17 mouse cellular contexts compared by ENCODE assay signal in genomic region chr1:86343969-86344861, GRCm38 (mm10). TPM values are rescaled to one million over a fixed set of nuclear protein-coding genes. Genes with fewer than 3 reads are reported as not detected.
DNase-seq lines count a peak whose midpoint lies in the region; ATAC-seq and TF ChIP-seq lines count a peak whose summit lies in the region.
"Had no signal": no experiment of that assay in that cellular context is flagged by ENCODE, and none has a peak within 500 bp of the region (broad histone marks: within the 10 kb centered on the region; RNA-seq: fewer than 3 reads in every experiment).

No protein-coding gene starts in this region.

- 85% methylated on average over 4 of the region's 4 CpGs for WGBS in forebrain, embryonic 13.5 days

- no peak overlapping the region for H3K4me3 ChIP-seq in embryonic fibroblast, embryonic 13.5 days (ENCODE audit: insufficient read depth, low read length)
- H3K4me3 ChIP-seq in forebrain, embryonic 13.5 days, result no peak overlapping the region
- H3K4me3 ChIP-seq: embryonic facial prominence, embryonic 13.5 days; heart, adult 2 months had no signal

- H3K4me1 ChIP-seq in embryonic fibroblast, embryonic 13.5 days (ENCODE audit: control insufficient read depth, insufficient read depth, low read length), result no peaks in the 10 kb centered on the region
- H3K4me1 ChIP-seq in forebrain, embryonic 13.5 days, result no peaks in the 10 kb centered on the region
- H3K4me1 ChIP-seq: embryonic facial prominence, embryonic 13.5 days had no signal

- no peaks in the 10 kb centered on the region for H3K27me3 ChIP-seq in forebrain, embryonic 13.5 days
- H3K27me3 ChIP-seq: embryonic facial prominence, embryonic 13.5 days; Patski had no signal

- DNase-seq in 3T3-L1 (ENCODE audit: low read depth, low spot score), result peak; percentile 35
- peak; percentile 80 for DNase-seq in CD4-positive helper T cell, adult 2 months (ENCODE audit: low read depth, low spot score)
- DNase-seq in cerebellum, adult 8-10 months, result no peak
- DNase-seq in layer of hippocampus, adult 18-20 months (ENCODE audit: low spot score in 2 of 2), result no peak
- DNase-seq in left cerebral cortex, postnatal 36 days (ENCODE audit: low spot score in 2 of 2), result no peak
- DNase-seq: adrenal gland, postnatal 36 days; cerebellum, adult 18-20 months; heart, adult 2 months; heart, postnatal 4 days; kidney, adult 18-20 months had no signal

- H3K9ac ChIP-seq in forebrain, embryonic 13.5 days, result no peak overlapping the region
- H3K9ac ChIP-seq: embryonic facial prominence, embryonic 13.5 days had no signal

- TF ChIP-seq CTCF in embryonic fibroblast, embryonic 13.5 days (IDR thresholded peaks at IDR 0.05; ENCODE audit: borderline replicate concordance, insufficient read depth, low read length), result no peak

- H3K36me3 ChIP-seq in forebrain, embryonic 13.5 days (ENCODE audit: poor library complexity, severe bottlenecking), result peaks cover 31% of the 10 kb centered on the region

- intact Hi-C loops in left cerebral cortex, postnatal 36 days (cut with DNase I), result no loop called here

- TF ChIP-seq POLR2A in embryonic fibroblast, embryonic 13.5 days (IDR thresholded peaks at IDR 0.05; ENCODE audit: low read depth, low read length), result peak; percentile 21; the same call in 1 of the 2 replicates

- H3K27ac ChIP-seq in embryonic fibroblast, embryonic 13.5 days (ENCODE audit: insufficient read depth, low read length), result no peak overlapping the region
- no peak overlapping the region for H3K27ac ChIP-seq in forebrain, embryonic 13.5 days
- H3K27ac ChIP-seq: embryonic facial prominence, embryonic 13.5 days; heart, adult 2 months had no signal

- no peaks in the 10 kb centered on the region for H3K9me3 ChIP-seq in forebrain, embryonic 13.5 days (replicated peaks)
- H3K9me3 ChIP-seq: embryonic facial prominence, embryonic 13.5 days had no signal

- no peak overlapping the region for H3K4me2 ChIP-seq in forebrain, embryonic 13.5 days
- H3K4me2 ChIP-seq: embryonic facial prominence, embryonic 13.5 days had no signal

- peak; percentile 50 for ATAC-seq in megakaryocyte progenitor cell, adult 5-6 weeks (replicated peaks; ENCODE audit: poor library complexity)
- ATAC-seq in forebrain, embryonic 13.5 days, result no peak
- ATAC-seq: forebrain, embryonic 16.5 days; Patski had no signal

RNA-seq across cellular contexts. Expression of gene Ncl, which starts 15.0 kb away (rescaled TPM):
- 469 and 498 TPM in 2 replicates for polyA plus RNA-seq in embryonic fibroblast, embryonic 13.5 days (2011; ENCODE audit: insufficient read length, low read depth, missing spikeins)
- 728 and 799 TPM in 2 replicates for total RNA-seq in megakaryocyte progenitor cell, adult 5-6 weeks (2015)
- 665 and 1,023 TPM in 2 replicates for total RNA-seq in megakaryocyte progenitor cell, adult 5-6 weeks (2017)
- 285 and 294 TPM in 2 replicates for polyA plus RNA-seq in forebrain, embryonic 13.5 days (2015; fragmentation: Nextera tagmentation; extraction: Ambion mirVana)
- 100 to 1,000 TPM; 139 to 140 TPM for total RNA-seq in layer of hippocampus, adult 18-20 months (2021)
- 100 to 1,000 TPM; 132 to 142 TPM for total RNA-seq in left cerebral cortex, postnatal 36 days (2021)

RNA-seq across cellular contexts. Expression of gene B3gnt7, which starts 41.6 kb away (rescaled TPM):
- 0.19 TPM in 1 of 2 replicates, not detected in the other for polyA plus RNA-seq in embryonic fibroblast, embryonic 13.5 days (2011; ENCODE audit: insufficient read length, low read depth, missing spikeins)
- 0.90 and 1.1 TPM in 2 replicates for total RNA-seq in megakaryocyte progenitor cell, adult 5-6 weeks (2015)
- total RNA-seq in megakaryocyte progenitor cell, adult 5-6 weeks (2017), result 0.47 and 0.83 TPM in 2 replicates
- 1.5 and 2.1 TPM in 2 replicates for polyA plus RNA-seq in forebrain, embryonic 13.5 days (2015; fragmentation: Nextera tagmentation; extraction: Ambion mirVana)
- total RNA-seq in layer of hippocampus, adult 18-20 months (2021), result under 1 TPM; 0.76 to 0.89 TPM
- 1 to 10 TPM in 1 of 2 experiments, under 1 TPM in 1; 0.84 to 1.3 TPM for total RNA-seq in left cerebral cortex, postnatal 36 days (2021)
- total RNA-seq: liver, adult 2 months had no signal

Comparison
In these comparisons a context has a peak if more than half of its experiments do, and no peak if none do; other contexts are left out.
1. DNase-seq: peak in 3T3-L1 (single experiment) and CD4-positive helper T cell, adult 2 months (single experiment); none in cerebellum, adult 8-10 months (single experiment), layer of hippocampus, adult 18-20 months (0 of 2) and left cerebral cortex, postnatal 36 days (0 of 2).
2. RNA of gene Ncl, which starts 15.0 kb away (total RNA-seq): 665 to 1,023 TPM in megakaryocyte progenitor cell, adult 5-6 weeks; 132 to 142 TPM in left cerebral cortex, postnatal 36 days and 139 to 140 TPM in layer of hippocampus, adult 18-20 months; every median in the first group is over 4 times any median in the second.